25 mouse cellular contexts compared by ENCODE assay signal in genomic region chr10:128088181-128088580, GRCm38 (mm10). TPM values are rescaled to one million over a fixed set of nuclear protein-coding genes. Genes with fewer than 3 reads are reported as not detected.
DNase-seq lines count a peak whose midpoint lies in the region; ATAC-seq and TF ChIP-seq lines count a peak whose summit lies in the region.
"Had no signal": no experiment of that assay in that cellular context is flagged by ENCODE, and none has a peak within 500 bp of the region (broad histone marks: within the 10 kb centered on the region; RNA-seq: fewer than 3 reads in every experiment).

No protein-coding gene starts in this region.

- H3K27me3 ChIP-seq in kidney, adult 2 months (replicated peaks; ENCODE audit: control insufficient read depth, insufficient read depth, low read length), result no peaks in the 10 kb centered on the region
- H3K27me3 ChIP-seq in kidney, embryonic 14.5 days (ENCODE audit: control insufficient read depth, insufficient read depth, low read length), result no peaks in the 10 kb centered on the region
- no peaks in the 10 kb centered on the region for H3K27me3 ChIP-seq in testis, adult 2 months (ENCODE audit: control insufficient read depth, insufficient read depth, low read length)
- H3K27me3 ChIP-seq: lung, embryonic 15.5 days; midbrain, embryonic 15.5 days had no signal

- peak; percentile 40 for DNase-seq in cerebellum, adult 11-12 months
- DNase-seq in cerebellum, postnatal 10 days, result no peak
- DNase-seq in kidney, adult 2 months, result peak; percentile 29
- no peak for DNase-seq in testis, postnatal 14 days (ENCODE audit: low spot score)
- no peak for DNase-seq in ovary, adult 18-20 months (ENCODE audit: low spot score)
- DNase-seq: adrenal gland, postnatal 25 days; cerebellum, adult 8-10 months; gastrocnemius, postnatal 10 days; heart, postnatal 14 days; kidney, adult 18-20 months; kidney, postnatal 14 days; right cerebral cortex, adult 18-20 months; spleen, adult 18-20 months; thymus, adult 2 months; thymus, postnatal 36 days had no signal

- H3K4me2 ChIP-seq in kidney, embryonic 14.5 days (replicated peaks; ENCODE audit: low read depth, low read length), result no peak overlapping the region
- H3K4me2 ChIP-seq: lung, embryonic 15.5 days; midbrain, embryonic 15.5 days had no signal

- no peak overlapping the region for H3K9ac ChIP-seq in kidney, embryonic 14.5 days (ENCODE audit: low read depth, low read length)
- H3K9ac ChIP-seq: liver, embryonic 14.5 days; lung, embryonic 15.5 days; midbrain, embryonic 15.5 days had no signal

- WGBS in kidney, adult 2 months, result 59% methylated on average over 5 of the region's 5 CpGs
- WGBS in kidney, embryonic 14.5 days, result 94% methylated on average over 5 of the region's 5 CpGs

- H3K9me3 ChIP-seq in kidney, embryonic 14.5 days (ENCODE audit: control insufficient read depth, low read length), result no peaks in the 10 kb centered on the region
- H3K9me3 ChIP-seq: lung, embryonic 15.5 days; midbrain, embryonic 10.5 days; midbrain, embryonic 15.5 days had no signal

- no peak overlapping the region for H3K4me3 ChIP-seq in kidney, adult 2 months (ENCODE audit: insufficient read depth, low read depth, low read length)
- no peak overlapping the region for H3K4me3 ChIP-seq in kidney, embryonic 14.5 days (ENCODE audit: low read length)
- H3K4me3 ChIP-seq in testis, adult 2 months (ENCODE audit: control insufficient read depth, low read depth, low read length), result peak overlapping the region; percentile 58
- H3K4me3 ChIP-seq: erythroblast, embryonic 14.5 days; lung, embryonic 15.5 days; midbrain, embryonic 10.5 days; midbrain, embryonic 15.5 days had no signal

- no peak for TF ChIP-seq POLR2A in kidney, adult 2 months (IDR thresholded peaks at IDR 0.05; ENCODE audit: low read depth, low read length)
- TF ChIP-seq POLR2A in testis, adult 2 months (IDR thresholded peaks at IDR 0.05; ENCODE audit: control insufficient read depth, low read depth, low read length), result no peak

- peaks cover 23% of the 10 kb centered on the region; the same call in 1 of the 2 replicates for H3K4me1 ChIP-seq in kidney, adult 2 months (ENCODE audit: control insufficient read depth, insufficient read depth, low read length)
- peaks cover 17% of the 10 kb centered on the region for H3K4me1 ChIP-seq in kidney, embryonic 14.5 days (ENCODE audit: control insufficient read depth, insufficient read depth, low read length)
- H3K4me1 ChIP-seq in testis, adult 2 months (ENCODE audit: control insufficient read depth, insufficient read depth, low read length), result peaks cover 6% of the 10 kb centered on the region

- TF ChIP-seq CTCF in kidney, adult 2 months (conservative IDR thresholded peaks at IDR 0.05; ENCODE audit: insufficient read depth, insufficient read length, low read depth, low read length), result no peak
- TF ChIP-seq CTCF in testis, adult 2 months (IDR thresholded peaks at IDR 0.05; ENCODE audit: control insufficient read depth, insufficient read depth, insufficient replicate concordance, low read depth, low read length), result no peak

- H3K36me3 ChIP-seq in kidney, adult 2 months (ENCODE audit: control insufficient read depth, insufficient read depth, low read length), result peaks cover 43% of the 10 kb centered on the region
- H3K36me3 ChIP-seq in kidney, embryonic 14.5 days (ENCODE audit: control insufficient read depth, insufficient read depth, low read length), result peaks cover 63% of the 10 kb centered on the region
- H3K36me3 ChIP-seq in testis, adult 2 months (ENCODE audit: control insufficient read depth, insufficient read depth, low read length), result peaks cover 8% of the 10 kb centered on the region

- no peak for ATAC-seq in kidney, embryonic 14.5 days (ENCODE audit: low FRiP score, low TSS enrichment)
- ATAC-seq: CD4-positive, CD25-positive, alpha-beta regulatory T cell, adult 4 months; forebrain, embryonic 16.5 days; hindbrain, embryonic 16.5 days; midbrain, embryonic 15.5 days had no signal

- H3K27ac ChIP-seq in kidney, adult 2 months (ENCODE audit: insufficient read depth, low read depth, low read length), result no peak overlapping the region
- H3K27ac ChIP-seq in kidney, embryonic 14.5 days (ENCODE audit: low read depth, low read length), result no peak overlapping the region
- H3K27ac ChIP-seq in testis, adult 2 months (ENCODE audit: control insufficient read depth, insufficient read depth, low read depth, low read length), result peak overlapping the region; percentile 2; the same call in 1 of the 2 replicates
- H3K27ac ChIP-seq: liver, embryonic 14.5 days; lung, embryonic 15.5 days; midbrain, embryonic 10.5 days; midbrain, embryonic 15.5 days had no signal

RNA-seq across cellular contexts. Expression of gene Baz2a, which starts 3.2 kb away (rescaled TPM):
- 21.6 and 22.5 TPM in 2 replicates for polyA plus RNA-seq in kidney, adult 2 months (2012; rRNA removed)
- 17.6 and 33.7 TPM in 2 replicates for polyA plus RNA-seq in kidney, embryonic 14.5 days (2014; fragmentation: Nextera tagmentation; extraction: Ambion mirVana)
- 90.5 and 100 TPM in 2 replicates for polyA plus RNA-seq in testis, adult 2 months (2012; rRNA removed)

RNA-seq across cellular contexts. Expression of gene Atp5b, which starts 5.1 kb away (rescaled TPM):
- 4,550 and 7,521 TPM in 2 replicates for polyA plus RNA-seq in kidney, adult 2 months (2012; rRNA removed)
- polyA plus RNA-seq in kidney, embryonic 14.5 days (2014; fragmentation: Nextera tagmentation; extraction: Ambion mirVana), result 2,294 and 2,764 TPM in 2 replicates
- polyA plus RNA-seq in testis, adult 2 months (2012; rRNA removed), result 805 and 830 TPM in 2 replicates

RNA-seq across cellular contexts. Expression of gene Ptges3, which starts 29.4 kb away (rescaled TPM):
- 28.2 and 32.5 TPM in 2 replicates for polyA plus RNA-seq in kidney, adult 2 months (2012; rRNA removed)
- polyA plus RNA-seq in kidney, embryonic 14.5 days (2014; fragmentation: Nextera tagmentation; extraction: Ambion mirVana), result 566 and 622 TPM in 2 replicates
- polyA plus RNA-seq in testis, adult 2 months (2012; rRNA removed), result 41.6 and 42.7 TPM in 2 replicates

RNA-seq across cellular contexts. Expression of gene Naca, which starts 52.8 kb away (rescaled TPM):
- 195 and 258 TPM in 2 replicates for polyA plus RNA-seq in kidney, adult 2 months (2012; rRNA removed)
- polyA plus RNA-seq in kidney, embryonic 14.5 days (2014; fragmentation: Nextera tagmentation; extraction: Ambion mirVana), result 967 and 1,287 TPM in 2 replicates
- 229 and 234 TPM in 2 replicates for polyA plus RNA-seq in testis, adult 2 months (2012; rRNA removed)

Comparison
In these comparisons a context has a peak if more than half of its experiments do, and no peak if none do; other contexts are left out.
1. DNase-seq: peak in cerebellum, adult 11-12 months (single experiment) and kidney, adult 2 months (single experiment); none in cerebellum, postnatal 10 days (0 of 2), testis, postnatal 14 days (single experiment) and ovary, adult 18-20 months (single experiment).
2. RNA of gene Ptges3, which starts 29.4 kb away (polyA plus RNA-seq): 566 to 622 TPM in kidney, embryonic 14.5 days; 41.6 to 42.7 TPM in testis, adult 2 months and 28.2 to 32.5 TPM in kidney, adult 2 months; every median in the first group is over 10 times any median in the second.